Mouse (Mus musculus) yolk sac, embryonic 10.5 days (tissue): Measurements from ENCODE around the gene Tmx1.
A peak's percentile ranks its signal among the peaks of the same experiment; 100 is the strongest.

Source experiments
- DNase-seq: peaks from one replicate; pipeline ENCODE4 v3.0.0-alpha.2; 2017; ENCODE audit warnings: low spot score

Gene Tmx1

GRCm38 (mm10) chr12:70452726-70453645, at the start of gene Tmx1:
Tmx1 (plus strand) TSS chr12:70453095.
- DNase-seq = peak; percentile 95

GRCm38 (mm10) chr12:70404327-70404726, 48.6 kb upstream of the Tmx1 start:
- DNase-seq = no peak

- DNase-seq = no peak
Measured at GRCm38 (mm10) chr12:70408396-70408795, 44.5 kb upstream of the Tmx1 start.

- no peak for DNase-seq
Measured at GRCm38 (mm10) chr12:70409600-70409999, 43.3 kb upstream of the Tmx1 start.

- no peak for DNase-seq
Measured at GRCm38 (mm10) chr12:70420216-70420615, 32.7 kb upstream of the Tmx1 start.

GRCm38 (mm10) chr12:70421028-70421427, 31.9 kb upstream of the Tmx1 start:
- DNase-seq = no peak

GRCm38 (mm10) chr12:70422322-70423118, 30.4 kb upstream of the Tmx1 start:
- no peak for DNase-seq

GRCm38 (mm10) chr12:70427885-70428284, 25.0 kb upstream of the Tmx1 start:
- no peak for DNase-seq

- no peak for DNase-seq
Measured at GRCm38 (mm10) chr12:70429637-70430036, 23.3 kb upstream of the Tmx1 start.

GRCm38 (mm10) chr12:70430307-70430950, 22.5 kb upstream of the Tmx1 start:
- DNase-seq = no peak

- no peak for DNase-seq
Measured at GRCm38 (mm10) chr12:70431428-70431827, 21.5 kb upstream of the Tmx1 start.

GRCm38 (mm10) chr12:70449961-70450360, 2.9 kb upstream of the Tmx1 start:
- no peak for DNase-seq

GRCm38 (mm10) chr12:70451533-70451932, 1.4 kb upstream of the Tmx1 start:
- DNase-seq = no peak

- peak; percentile 24 for DNase-seq
Measured at GRCm38 (mm10) chr12:70452143-70452542, 752 bp upstream of the Tmx1 start.

- no peak for DNase-seq
Measured at GRCm38 (mm10) chr12:70455226-70455625, 2.3 kb downstream of the Tmx1 start.

GRCm38 (mm10) chr12:70459546-70459945, 6.7 kb downstream of the Tmx1 start:
- DNase-seq = no peak

GRCm38 (mm10) chr12:70464016-70464415, 11.1 kb downstream of the Tmx1 start:
- no peak for DNase-seq

GRCm38 (mm10) chr12:70475336-70475735, 22.4 kb downstream of the Tmx1 start:
- no peak for DNase-seq

- DNase-seq = no peak
Measured at GRCm38 (mm10) chr12:70476884-70477576, 24.1 kb downstream of the Tmx1 start.

- DNase-seq = no peak
Measured at GRCm38 (mm10) chr12:70477593-70478287, 24.8 kb downstream of the Tmx1 start.

GRCm38 (mm10) chr12:70485956-70486355, 33.1 kb downstream of the Tmx1 start:
- no peak for DNase-seq
